Mouse (Mus musculus): ENCODE measurements around the gene Prdm15. TPM values are rescaled to one million over a fixed set of nuclear protein-coding genes. Genes with fewer than 3 reads are reported as not detected.

Gene Prdm15
- 13.8 and 16.8 TPM in 2 replicates for polyA plus RNA-seq (2016; fragmentation: Nextera tagmentation; extraction: Ambion mirVana)

DNA sequence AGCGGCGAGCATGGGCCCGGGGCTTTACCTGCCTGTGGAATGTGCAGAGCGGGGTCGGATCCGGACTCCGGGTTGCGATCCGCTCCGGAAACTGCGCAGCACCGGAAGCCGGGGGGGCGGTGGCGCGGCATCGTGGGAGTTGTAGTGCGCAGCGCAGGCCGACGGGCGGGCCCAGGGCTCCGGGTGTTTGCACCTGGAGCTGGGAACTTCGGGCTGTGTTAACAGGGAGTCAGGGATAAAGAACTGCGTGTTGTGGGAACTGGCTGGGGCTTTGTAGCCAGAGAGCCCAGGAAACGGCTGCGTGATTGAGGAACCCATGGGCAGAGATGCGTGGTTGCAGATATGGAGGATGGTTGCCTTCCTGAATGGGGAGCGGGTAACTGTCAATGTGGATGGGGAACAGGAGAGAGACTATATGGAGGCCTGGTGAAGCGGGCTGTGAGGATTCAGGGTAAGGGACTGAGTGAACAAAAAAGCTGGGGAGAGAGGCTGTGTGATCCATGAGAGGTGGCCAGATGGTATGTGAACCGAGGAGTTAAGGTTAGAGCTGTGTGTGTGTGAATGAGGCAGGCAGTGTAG is at the start of gene Prdm15:
Gene Prdm15, minus strand, starts transcription at position 110 of the 579 bp plus-strand sequence.
- Histone ChIP-seq H3K27me3 (ENCODE audit: insufficient read depth, poor library complexity, severe bottlenecking) (no peaks in the 10 kb centered on the region), H3K27ac (peak within 1 kb of the TSS; percentile 99), H3K4me1 (replicated peaks) (peaks cover 32% of the 10 kb centered on the region), H3K4me3 (peak within 1 kb of the TSS; percentile 76), H3K36me3 (peaks cover 23% of the 10 kb centered on the region; the same call in 1 of the 2 replicates), H3K9me3 (no peaks in the 10 kb centered on the region)
- under 1% methylated on average over 31 of the region's 31 CpGs for WGBS
- DNase-seq (ENCODE audit: low spot score), result peak; percentile 90

DNA sequence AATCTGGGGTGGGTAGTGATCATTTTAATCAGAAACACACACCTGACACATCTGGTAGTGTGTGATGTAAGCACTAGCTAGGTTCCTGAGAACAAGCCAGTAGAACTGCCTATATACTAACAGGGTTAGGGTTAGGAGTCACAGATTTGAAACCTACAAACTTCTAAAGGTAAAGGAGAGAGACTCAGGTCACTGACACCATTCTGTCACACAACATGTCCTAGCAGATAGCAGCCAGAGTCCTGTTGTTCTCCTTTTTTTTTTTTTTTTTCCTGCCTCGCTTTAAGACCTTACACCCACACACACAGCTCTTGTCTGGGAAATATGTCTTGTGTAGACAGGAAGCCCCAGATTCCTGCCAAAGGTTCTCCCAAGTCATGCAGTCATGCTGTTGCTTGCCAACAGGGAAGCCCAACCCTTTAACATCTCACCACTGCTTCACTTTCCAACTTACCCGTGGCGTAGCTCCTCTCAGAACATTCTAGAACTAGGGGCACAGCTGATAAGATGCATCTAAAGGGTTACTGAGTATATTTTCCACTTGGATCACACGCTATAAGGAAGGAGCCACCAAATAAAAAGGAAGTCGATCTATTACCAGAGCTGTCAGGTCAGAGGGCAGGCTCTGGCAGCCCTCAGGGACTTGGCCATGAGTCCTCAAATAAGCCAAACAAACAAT is 45.8 kb upstream of the Prdm15 start:
- DNase-seq (ENCODE audit: low spot score), result no peak
- Histone ChIP-seq H3K27ac (no peak overlapping the region), H3K4me3 (no peak overlapping the region), H3K4me1 (replicated peaks) (no peaks in the 10 kb centered on the region), H3K9me3 (no peaks in the 10 kb centered on the region), H3K36me3 (no peaks in the 10 kb centered on the region), H3K27me3 (ENCODE audit: insufficient read depth, poor library complexity, severe bottlenecking) (no peaks in the 10 kb centered on the region)
- WGBS, result 85% methylated on average over 5 of the region's 5 CpGs

DNA sequence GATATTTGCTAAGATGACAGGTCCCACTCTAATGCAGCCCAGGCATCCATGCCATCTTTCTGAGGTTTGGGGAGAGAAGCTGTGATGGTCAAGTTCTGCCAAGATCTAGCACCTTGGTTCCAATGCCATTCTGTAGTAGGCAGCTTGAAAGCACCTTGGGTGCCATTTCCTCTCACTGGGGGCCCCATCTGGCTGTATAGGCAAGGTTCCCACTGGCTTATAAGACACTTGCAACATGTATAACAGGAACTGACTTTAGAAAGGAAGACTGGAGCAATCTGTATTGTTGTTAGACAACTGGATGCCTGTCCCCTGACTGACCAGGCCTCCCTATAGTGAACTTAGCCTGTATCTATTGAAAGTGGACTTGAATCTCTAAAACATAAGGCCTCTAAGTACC is 36.1 kb upstream of the Prdm15 start:
- no peaks in the 10 kb centered on the region for H3K9me3 ChIP-seq
- peaks cover 9% of the 10 kb centered on the region; the same call in 1 of the 2 replicates for H3K36me3 ChIP-seq
- H3K4me3 ChIP-seq, result no peak overlapping the region
- no peaks in the 10 kb centered on the region for H3K4me1 ChIP-seq (replicated peaks)
- DNase-seq (ENCODE audit: low spot score), result no peak
- H3K27me3 ChIP-seq (ENCODE audit: insufficient read depth, poor library complexity, severe bottlenecking), result no peaks in the 10 kb centered on the region
- H3K27ac ChIP-seq, result no peak overlapping the region

DNA sequence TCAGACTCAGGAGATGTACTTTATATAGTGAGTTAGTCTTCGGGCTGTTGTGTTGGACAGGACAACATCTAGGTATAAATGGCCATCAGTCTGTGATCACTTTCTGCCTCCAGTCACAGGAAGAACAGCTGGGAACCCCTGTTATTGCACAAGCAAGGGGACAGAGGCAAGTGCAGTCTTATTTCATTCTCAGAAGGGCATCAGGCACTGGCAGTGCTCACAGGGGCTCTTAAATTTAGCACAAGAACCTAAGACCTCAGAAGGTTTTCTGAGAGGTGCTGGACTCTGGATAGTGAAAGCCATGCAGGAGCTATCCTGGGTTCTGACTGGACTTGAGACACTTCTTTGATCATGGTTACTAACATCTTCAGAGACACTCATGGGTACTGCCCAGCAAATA is 32.0 kb upstream of the Prdm15 start:
- no peak overlapping the region for H3K4me3 ChIP-seq
- H3K4me1 ChIP-seq (replicated peaks), result no peaks in the 10 kb centered on the region
- no peaks in the 10 kb centered on the region for H3K9me3 ChIP-seq
- 98% methylated on average over 1 of the region's 1 CpGs for WGBS
- H3K36me3 ChIP-seq, result peaks cover 2% of the 10 kb centered on the region; the same call in 1 of the 2 replicates
- no peak for DNase-seq (ENCODE audit: low spot score)
- no peaks in the 10 kb centered on the region for H3K27me3 ChIP-seq (ENCODE audit: insufficient read depth, poor library complexity, severe bottlenecking)
- no peak overlapping the region for H3K27ac ChIP-seq

DNA sequence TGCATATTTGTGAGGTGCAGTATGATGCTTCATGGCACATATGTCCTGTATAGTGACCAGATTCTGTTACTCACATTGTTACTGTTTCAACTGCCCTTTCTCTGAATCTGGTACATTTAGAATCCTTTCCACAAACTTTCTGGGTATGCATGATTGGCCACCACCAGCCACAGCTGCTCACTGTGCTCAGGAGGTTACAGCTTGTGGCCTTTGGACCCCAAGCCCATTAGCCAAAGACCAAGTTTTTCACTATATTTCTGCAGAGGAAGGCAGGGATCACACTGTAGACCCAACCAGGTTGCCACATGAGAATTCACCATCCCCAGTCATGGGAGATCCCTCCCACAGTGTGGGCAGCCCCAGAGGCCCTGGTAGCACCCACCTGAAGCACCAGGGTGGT is 31.2 kb upstream of the Prdm15 start:
- no peak for DNase-seq (ENCODE audit: low spot score)
- H3K27me3 ChIP-seq (ENCODE audit: insufficient read depth, poor library complexity, severe bottlenecking), result no peaks in the 10 kb centered on the region
- H3K36me3 ChIP-seq, result peaks cover 2% of the 10 kb centered on the region; the same call in 1 of the 2 replicates
- no peaks in the 10 kb centered on the region for H3K4me1 ChIP-seq (replicated peaks)
- H3K4me3 ChIP-seq, result no peak overlapping the region
- H3K9me3 ChIP-seq, result no peaks in the 10 kb centered on the region
- H3K27ac ChIP-seq, result no peak overlapping the region

DNA sequence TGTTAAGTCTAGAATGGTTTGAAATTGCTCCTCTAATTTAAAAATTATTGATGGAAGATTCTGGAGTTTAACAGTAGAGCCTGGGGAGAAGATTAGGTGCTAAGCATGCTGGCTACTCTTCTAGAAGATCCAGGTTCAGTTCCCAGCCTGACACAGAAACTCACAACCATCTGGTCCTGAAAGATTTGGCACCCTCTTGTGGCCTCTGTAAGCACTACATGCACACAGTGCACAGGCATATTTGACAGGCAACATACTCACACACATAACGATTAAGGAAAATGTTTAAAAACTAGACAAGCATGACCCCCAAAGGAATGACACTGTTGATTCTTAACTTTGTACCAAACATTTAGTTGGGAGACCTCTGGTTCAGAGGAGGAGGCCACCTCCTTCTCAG is 27.5 kb upstream of the Prdm15 start:
- WGBS, result 79% methylated on average over 1 of the region's 1 CpGs
- no peak overlapping the region for H3K27ac ChIP-seq
- no peak overlapping the region for H3K4me3 ChIP-seq
- no peaks in the 10 kb centered on the region for H3K4me1 ChIP-seq (replicated peaks)
- peaks cover 20% of the 10 kb centered on the region for H3K36me3 ChIP-seq
- H3K27me3 ChIP-seq (ENCODE audit: insufficient read depth, poor library complexity, severe bottlenecking), result no peaks in the 10 kb centered on the region
- H3K9me3 ChIP-seq, result no peaks in the 10 kb centered on the region
- DNase-seq (ENCODE audit: low spot score), result peak; percentile 47

DNA sequence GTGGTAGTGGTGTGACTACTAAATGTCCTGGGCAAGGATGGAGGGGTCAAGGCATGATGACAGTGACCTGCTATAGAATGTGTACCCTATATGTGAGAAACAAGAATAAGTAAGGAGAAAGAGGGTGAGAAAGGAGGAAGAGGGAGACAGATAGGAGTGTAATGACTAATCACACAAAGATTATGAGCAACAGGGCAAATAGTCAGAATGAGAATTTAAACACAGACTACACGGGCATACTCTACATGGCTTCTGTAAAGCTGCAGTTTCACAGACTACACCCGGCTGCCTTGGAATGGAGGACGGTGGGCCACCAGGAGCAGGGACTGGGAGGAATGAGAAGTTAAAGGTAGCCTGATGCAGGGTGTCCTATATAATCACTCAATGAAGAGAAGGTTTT is 25.9 kb upstream of the Prdm15 start:
- no peaks in the 10 kb centered on the region for H3K27me3 ChIP-seq (ENCODE audit: insufficient read depth, poor library complexity, severe bottlenecking)
- DNase-seq (ENCODE audit: low spot score), result no peak
- H3K27ac ChIP-seq, result no peak overlapping the region
- H3K36me3 ChIP-seq, result peaks cover 32% of the 10 kb centered on the region
- no peaks in the 10 kb centered on the region; the same call in 1 of the 2 replicates for H3K4me1 ChIP-seq (replicated peaks)
- no peaks in the 10 kb centered on the region for H3K9me3 ChIP-seq
- WGBS, result 94% methylated on average over 3 of the region's 3 CpGs
- H3K4me3 ChIP-seq, result no peak overlapping the region

DNA sequence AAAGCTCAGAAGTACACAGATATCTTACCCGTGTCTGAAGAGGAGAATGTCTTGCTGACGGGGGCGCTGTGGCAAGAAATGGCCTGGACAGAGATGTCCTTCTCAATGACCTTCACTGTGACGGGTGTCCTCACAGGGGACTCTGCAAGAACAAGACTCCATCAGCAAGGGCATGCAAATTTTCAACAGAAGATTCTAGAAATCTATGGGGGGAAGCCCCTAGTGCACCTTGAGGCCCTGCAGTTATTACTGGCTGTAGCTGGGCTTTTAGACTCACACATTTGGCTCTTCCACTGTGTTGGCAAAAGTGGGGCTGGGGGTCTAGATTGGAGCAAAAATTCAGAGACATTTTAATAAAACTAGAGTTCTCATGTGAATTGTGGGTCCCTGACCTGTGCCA is 23.5 kb upstream of the Prdm15 start:
- 88% methylated on average over 4 of the region's 4 CpGs for WGBS
- H3K36me3 ChIP-seq, result peaks cover 36% of the 10 kb centered on the region
- no peaks in the 10 kb centered on the region; the same call in 1 of the 2 replicates for H3K4me1 ChIP-seq (replicated peaks)
- no peak overlapping the region for H3K4me3 ChIP-seq
- no peaks in the 10 kb centered on the region for H3K27me3 ChIP-seq (ENCODE audit: insufficient read depth, poor library complexity, severe bottlenecking)
- no peak for DNase-seq (ENCODE audit: low spot score)
- H3K9me3 ChIP-seq, result no peaks in the 10 kb centered on the region
- no peak overlapping the region for H3K27ac ChIP-seq

DNA sequence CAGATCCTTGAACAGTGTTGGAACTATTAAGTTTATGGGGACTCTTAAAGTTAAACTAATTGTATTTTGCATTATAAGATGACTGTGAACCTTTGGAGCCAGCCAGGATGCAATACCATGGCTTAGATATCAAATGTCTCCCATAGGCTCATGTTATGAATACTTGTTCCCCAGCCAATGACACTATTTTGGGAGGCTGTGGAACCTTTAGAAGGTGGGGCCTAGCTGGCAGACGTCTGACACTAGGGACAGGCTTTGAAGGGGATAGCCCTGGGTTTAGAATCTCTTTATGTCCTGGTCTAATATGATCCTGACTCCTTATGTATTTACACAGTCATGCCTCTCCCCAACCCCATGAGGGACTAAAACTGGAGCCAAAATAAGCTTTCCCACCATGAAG is 22.7 kb upstream of the Prdm15 start:
- H3K27ac ChIP-seq, result no peak overlapping the region
- no peaks in the 10 kb centered on the region for H3K9me3 ChIP-seq
- peaks cover 34% of the 10 kb centered on the region for H3K36me3 ChIP-seq
- no peaks in the 10 kb centered on the region; the same call in 1 of the 2 replicates for H3K4me1 ChIP-seq (replicated peaks)
- WGBS, result 66% methylated on average over 1 of the region's 1 CpGs
- no peak for DNase-seq (ENCODE audit: low spot score)
- no peaks in the 10 kb centered on the region for H3K27me3 ChIP-seq (ENCODE audit: insufficient read depth, poor library complexity, severe bottlenecking)
- H3K4me3 ChIP-seq, result no peak overlapping the region

DNA sequence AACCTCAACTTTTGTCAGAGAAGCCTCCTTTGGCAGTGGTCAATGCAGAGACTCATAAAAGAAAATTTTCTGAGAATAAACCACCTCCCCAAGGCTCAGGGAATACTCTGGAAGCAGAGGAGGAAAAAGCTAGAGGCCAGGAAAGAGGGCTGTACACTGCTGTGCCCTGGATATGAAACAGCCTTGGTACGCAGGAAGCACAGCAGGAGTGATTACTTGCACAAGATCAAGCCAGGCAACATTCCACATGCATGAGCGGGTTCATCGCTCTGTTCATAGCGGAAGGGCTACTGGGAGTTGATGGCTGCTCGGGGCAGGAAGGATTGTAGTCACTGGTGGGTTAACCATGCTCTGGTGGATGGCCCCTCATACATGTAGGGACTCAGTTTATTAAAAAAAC is 21.0 kb upstream of the Prdm15 start:
- no peaks in the 10 kb centered on the region for H3K27me3 ChIP-seq (ENCODE audit: insufficient read depth, poor library complexity, severe bottlenecking)
- DNase-seq (ENCODE audit: low spot score), result no peak
- WGBS, result 74% methylated on average over 5 of the region's 5 CpGs
- peaks cover 44% of the 10 kb centered on the region for H3K36me3 ChIP-seq
- H3K4me3 ChIP-seq, result no peak overlapping the region
- no peak overlapping the region for H3K27ac ChIP-seq
- no peaks in the 10 kb centered on the region for H3K9me3 ChIP-seq
- H3K4me1 ChIP-seq (replicated peaks), result no peaks in the 10 kb centered on the region; the same call in 1 of the 2 replicates

DNA sequence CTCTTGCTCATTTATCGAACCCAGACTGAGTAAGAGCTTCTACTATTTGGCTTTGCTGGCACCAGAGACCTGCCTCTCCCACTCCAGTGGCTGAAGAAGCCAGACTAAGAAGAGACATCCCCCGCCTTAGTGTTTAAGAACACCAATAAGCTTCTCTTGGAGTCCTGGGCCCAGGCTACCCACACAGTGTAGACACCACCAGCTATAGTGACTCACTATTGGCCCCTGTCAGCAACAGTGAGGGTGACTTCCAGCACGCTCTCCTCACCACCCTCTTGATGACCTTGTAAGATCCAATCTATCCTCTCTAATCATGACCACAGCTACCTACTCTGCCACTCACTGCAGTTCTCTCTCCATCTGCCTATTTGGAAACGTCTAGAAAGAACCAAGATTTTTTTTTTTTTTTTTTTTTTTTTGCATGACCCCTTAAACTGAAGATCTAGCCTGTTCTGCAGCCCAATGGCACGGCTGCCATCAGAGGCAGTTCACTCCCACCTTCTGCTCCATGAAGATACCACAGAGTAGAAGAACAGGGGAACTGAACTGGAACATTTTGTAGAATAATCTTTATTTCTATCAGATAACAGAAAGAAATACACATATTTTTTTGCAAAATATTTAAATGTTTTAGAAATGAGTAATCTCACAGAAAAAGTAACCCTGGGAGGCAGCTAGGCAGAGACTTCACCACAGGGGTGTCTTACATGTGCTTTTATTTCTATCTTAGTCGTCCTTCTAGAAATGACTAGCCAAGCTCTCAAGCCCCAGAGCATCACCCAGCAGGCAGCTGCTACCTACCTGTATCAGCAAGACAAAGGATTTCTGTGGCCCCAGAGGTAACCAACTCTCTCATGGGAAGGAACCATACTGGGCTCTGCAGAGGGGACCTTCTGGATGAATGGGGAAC is 17.8 kb upstream of the Prdm15 start:
- Histone ChIP-seq H3K9me3 (no peaks in the 10 kb centered on the region), H3K4me1 (replicated peaks) (no peaks in the 10 kb centered on the region; the same call in 1 of the 2 replicates), H3K27ac (no peak overlapping the region), H3K27me3 (ENCODE audit: insufficient read depth, poor library complexity, severe bottlenecking) (no peaks in the 10 kb centered on the region), H3K4me3 (no peak overlapping the region), H3K36me3 (peaks cover 33% of the 10 kb centered on the region)
- no peak for DNase-seq (ENCODE audit: low spot score)
- 70% methylated on average over 6 of the region's 6 CpGs for WGBS

DNA sequence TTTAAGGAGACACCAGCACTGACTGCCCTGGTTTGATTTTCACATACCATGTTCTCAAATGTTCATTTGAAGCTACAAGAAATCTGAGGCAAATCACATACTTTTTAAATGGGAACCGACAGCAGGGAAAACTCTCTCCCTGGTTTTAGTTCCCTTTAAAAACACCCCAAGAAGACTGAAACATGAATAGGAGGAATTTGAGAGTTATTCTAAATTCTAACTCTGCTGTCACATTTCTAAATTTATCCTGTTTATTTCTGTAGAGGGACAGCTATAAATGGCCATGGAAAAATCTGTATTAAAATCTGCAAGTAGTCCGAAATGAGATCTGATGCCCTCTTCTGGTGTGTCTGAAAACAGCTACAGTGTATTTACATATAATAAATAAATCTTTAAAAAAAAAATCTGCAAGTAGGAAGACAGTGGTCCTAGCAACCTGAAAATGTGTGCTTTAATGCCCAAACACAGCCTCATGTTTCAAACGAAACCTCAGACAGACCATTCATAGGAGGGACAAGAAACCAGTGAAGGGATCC is 12.3 kb upstream of the Prdm15 start:
- WGBS, result 88% methylated on average over 3 of the region's 3 CpGs
- DNase-seq (ENCODE audit: low spot score), result no peak
- Histone ChIP-seq H3K4me3 (no peak overlapping the region), H3K4me1 (replicated peaks) (no peaks in the 10 kb centered on the region), H3K27me3 (ENCODE audit: insufficient read depth, poor library complexity, severe bottlenecking) (no peaks in the 10 kb centered on the region), H3K36me3 (peaks cover 20% of the 10 kb centered on the region), H3K27ac (no peak overlapping the region), H3K9me3 (no peaks in the 10 kb centered on the region)

DNA sequence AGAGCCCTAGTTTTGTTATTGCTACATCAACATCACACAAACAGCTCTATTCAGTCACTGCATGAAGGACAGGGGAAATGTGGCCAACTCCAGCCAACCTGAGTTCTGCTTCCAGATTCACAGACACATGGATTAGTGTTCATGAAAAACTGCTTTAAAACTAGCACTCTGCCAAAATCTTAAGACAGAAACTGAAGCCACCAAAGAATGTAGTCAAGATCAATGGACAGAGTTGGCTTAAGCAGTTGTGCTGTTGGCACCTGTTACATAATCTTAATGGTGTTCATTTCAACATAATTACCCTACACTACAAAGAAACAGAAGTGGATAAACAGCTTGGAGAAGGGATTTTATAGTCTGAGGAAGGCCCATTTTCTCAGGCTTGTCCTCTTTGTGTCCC is 4.4 kb upstream of the Prdm15 start:
- Histone ChIP-seq H3K9me3 (no peaks in the 10 kb centered on the region), H3K4me3 (no peak overlapping the region), H3K27me3 (ENCODE audit: insufficient read depth, poor library complexity, severe bottlenecking) (no peaks in the 10 kb centered on the region), H3K27ac (no peak overlapping the region), H3K36me3 (peaks cover 10% of the 10 kb centered on the region), H3K4me1 (replicated peaks) (peaks cover 8% of the 10 kb centered on the region)
- DNase-seq (ENCODE audit: low spot score), result no peak

Data from hindbrain, embryonic 10.5 days (tissue).